Mouse (Mus musculus) left cerebral cortex, postnatal 10 days (tissue): ENCODE results near the gene Mpz. TPM values are rescaled to one million over a fixed set of nuclear protein-coding genes. Genes with fewer than 3 reads are reported as not detected.
"Not testable (repeated sequence)": the region's sequence is repeated elsewhere in the genome, so short reads cannot be mapped to it uniquely, and the experiment has no call there.

Source experiments
- DNase-seq, 2 experiments: peaks; one replicate each; pipeline ENCODE4 v3.0.0; 2021 to 2022; ENCODE audit warnings: low spot score in 2 of 2, mixed read lengths in 1 of 2; ENCODE audit errors: extremely low spot score in 1 of 2
- intact Hi-C: fragments of 180-260 bp; cut with DNase I; formaldehyde crosslinking; loops from one replicate; pipeline ENCODE4 v1.15.1; 2025
- total RNA-seq, 2 experiments: library from RNA; stranded (reverse); gene quantifications; 2 replicates each; pipeline ENCODE4 v1.2.3; 2021

Mpz gene
- total RNA-seq, 2 experiments from 2014 or later, result not detected

DNA sequence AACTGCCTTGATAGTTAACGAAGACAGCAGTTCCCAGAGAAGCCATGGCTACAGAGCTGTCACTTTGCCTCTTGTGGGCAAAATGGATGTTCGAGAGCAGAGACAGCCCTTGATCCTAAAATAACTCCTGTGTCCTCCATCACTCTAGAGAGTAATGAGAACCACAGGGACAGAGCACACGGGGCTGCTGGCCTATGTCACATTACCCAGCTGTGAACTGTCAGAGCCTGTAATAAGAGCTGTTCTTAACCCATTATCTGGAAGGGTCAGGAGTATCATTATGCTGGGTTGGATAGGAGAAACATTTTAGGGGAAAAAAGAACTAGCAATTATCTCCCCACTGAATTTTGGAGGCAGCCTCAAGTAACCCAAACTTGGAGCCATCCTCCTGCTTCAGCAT lies 29.6 kb upstream of the Mpz start:
- intact Hi-C loops, result no loop called here

GRCm38 (mm10) chr1:171121839-171122238 lies 28.7 kb upstream of the Mpz start:
- DNase-seq, result no peak
- intact Hi-C loops, result no loop called here

More for the DNA sequence above, 29.6 kb upstream of the Mpz start:
- no peak for DNase-seq

DNA sequence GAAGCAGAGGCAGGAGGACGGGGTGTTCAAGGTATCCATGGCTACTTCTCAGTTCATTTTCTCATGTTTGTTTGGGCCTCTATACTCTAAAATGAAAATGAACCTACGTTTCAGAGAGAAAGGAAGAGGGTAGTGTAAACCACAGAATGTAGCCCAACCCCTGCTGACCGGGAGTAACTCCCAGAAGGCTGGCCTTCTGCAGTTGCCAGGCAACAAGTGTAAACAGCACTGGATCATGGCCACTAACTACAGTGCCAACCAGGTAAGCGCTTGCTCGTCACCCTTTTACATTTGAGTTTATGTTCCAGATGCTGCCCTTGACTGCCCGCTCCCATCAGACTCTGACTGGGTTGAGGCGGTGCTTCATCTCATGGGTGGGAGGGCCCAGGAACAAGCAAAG lies 27.6 kb upstream of the Mpz start:
- intact Hi-C loops, result no loop called here
- DNase-seq, result no peak

DNA sequence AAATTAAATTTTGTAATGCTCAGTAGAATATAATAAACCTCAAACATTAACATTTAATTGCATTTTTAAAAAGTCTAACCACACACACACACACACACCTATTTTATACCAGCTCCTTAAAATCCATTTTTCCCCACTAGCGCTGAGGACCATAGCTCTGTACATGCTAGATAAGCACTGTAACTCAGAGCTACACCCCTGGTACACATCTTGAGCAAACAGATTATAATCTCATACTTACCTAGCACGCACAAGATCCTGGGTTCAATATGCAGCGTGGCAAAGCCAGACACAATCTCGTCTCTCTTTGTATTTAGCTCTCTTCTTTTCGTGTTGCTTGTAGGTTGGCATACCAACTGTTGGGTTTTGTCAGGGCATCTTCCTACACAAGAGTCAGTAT lies 26.1 kb upstream of the Mpz start:
- no peak for DNase-seq
- intact Hi-C loops, result no loop called here

DNA sequence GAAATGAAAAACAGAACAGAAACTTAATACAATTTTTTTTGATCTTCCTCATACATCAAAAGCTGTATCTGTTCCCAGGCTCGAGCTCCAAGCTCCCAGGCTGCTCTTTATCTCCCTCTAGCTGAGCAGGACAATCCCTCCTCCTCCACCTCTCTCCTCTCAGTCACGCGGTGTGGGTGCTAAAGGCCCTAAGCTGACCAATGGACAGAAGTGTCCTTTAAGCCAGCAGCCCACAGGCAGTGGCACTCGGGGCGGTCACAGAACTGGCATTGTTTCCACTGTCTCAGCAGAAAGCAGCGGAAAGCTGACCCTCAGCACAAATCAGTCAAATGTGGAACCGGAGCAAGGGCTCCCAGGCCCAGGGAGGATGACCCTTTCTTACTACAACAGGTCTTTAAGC lies 21.3 kb upstream of the Mpz start:
- intact Hi-C loops, result no loop called here
- peak; percentile 44 to 53 for DNase-seq

GRCm38 (mm10) chr1:171130971-171131370 lies 19.5 kb upstream of the Mpz start:
- intact Hi-C loops, result no loop called here
- DNase-seq, result no peak

- no peak for DNase-seq
- intact Hi-C loops, result no loop called here
Observed at GRCm38 (mm10) chr1:171135600-171135999, 14.9 kb upstream of the Mpz start.

DNA sequence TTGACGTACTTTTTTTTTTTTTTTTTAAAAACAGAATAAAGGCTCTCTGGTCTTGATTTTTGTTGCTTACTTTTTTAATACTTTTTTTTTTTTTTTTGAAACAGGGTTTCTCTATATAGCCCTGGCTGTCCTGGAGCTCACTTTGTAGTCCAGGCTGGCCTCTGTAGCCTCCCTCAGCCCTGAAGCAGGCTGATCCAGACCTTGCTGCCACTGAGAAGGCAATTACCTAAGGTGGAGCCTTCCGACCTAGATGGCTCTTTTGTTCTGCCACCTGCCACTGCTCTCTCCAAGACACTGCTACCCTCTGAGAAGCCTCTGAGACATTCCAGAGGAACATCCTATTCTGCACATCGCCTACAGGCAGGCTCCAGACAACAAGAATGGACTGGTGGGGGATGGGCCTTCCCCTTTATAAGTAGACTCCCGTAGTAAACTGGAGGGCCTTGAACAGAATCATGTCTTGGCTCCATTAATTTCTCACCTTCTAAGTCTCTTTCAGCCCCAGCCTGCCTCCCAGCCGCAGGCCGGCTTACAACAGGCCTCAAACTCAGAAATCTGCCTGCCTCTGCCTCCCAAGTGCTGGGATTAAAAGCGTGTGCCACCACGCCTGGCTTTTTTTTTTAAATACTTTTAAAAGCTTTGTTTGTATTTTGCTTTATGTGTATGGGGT lies 12.9 kb upstream of the Mpz start:
- intact Hi-C loops, DNase-seq: not testable (repeated sequence)

- intact Hi-C loops, DNase-seq: not testable (repeated sequence)
Observed at GRCm38 (mm10) chr1:171142981-171143380, 7.5 kb upstream of the Mpz start.

GRCm38 (mm10) chr1:171150838-171151391 lies 404 bp downstream of the Mpz start:
- DNase-seq, result no peak
- intact Hi-C loops, result no loop called here

DNA sequence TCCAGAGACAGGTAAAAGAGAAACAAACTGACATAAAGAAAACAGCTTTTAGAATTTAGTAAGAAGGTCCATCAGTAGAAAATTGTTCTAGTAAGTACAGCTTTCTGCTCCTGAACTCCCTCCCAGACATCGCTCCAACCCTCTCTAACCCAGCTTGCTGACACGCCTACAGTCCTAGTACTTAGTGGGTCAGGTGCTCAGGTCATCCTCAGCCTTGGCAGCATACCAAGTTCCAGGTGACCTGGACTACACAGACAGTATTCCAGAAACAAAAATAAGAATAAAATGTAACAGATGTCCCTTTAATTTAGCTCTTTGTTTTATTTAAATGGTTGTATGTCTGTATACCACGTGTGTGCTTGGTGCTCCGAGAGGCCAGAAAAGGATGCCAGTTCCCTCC lies 1.5 kb downstream of the Mpz start:
- intact Hi-C loops, result no loop called here
- DNase-seq, result no peak

- intact Hi-C loops, result no loop called here
- DNase-seq, result no peak
Observed at GRCm38 (mm10) chr1:171156644-171157043, 6.1 kb downstream of the Mpz start.

DNA sequence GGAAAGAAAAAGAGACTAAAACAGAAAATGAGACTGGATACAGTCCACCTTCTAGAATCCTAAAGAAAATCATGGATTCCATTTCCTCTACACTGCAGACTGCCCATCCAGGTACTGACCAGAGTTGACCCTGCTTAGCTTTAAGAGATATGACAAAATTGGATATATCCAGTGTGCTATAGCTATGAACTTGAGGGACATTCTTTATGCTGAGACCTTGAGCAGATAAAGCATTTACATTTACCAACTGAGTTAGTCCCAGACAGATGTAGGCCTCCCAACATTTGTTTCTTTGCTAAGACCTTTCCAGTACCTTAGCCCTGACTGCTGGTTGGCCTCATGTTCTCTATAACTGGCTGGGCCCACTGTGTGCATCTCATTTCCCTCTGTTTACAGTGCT lies 7.5 kb downstream of the Mpz start:
- DNase-seq, result no peak
- intact Hi-C loops, result no loop called here

DNA sequence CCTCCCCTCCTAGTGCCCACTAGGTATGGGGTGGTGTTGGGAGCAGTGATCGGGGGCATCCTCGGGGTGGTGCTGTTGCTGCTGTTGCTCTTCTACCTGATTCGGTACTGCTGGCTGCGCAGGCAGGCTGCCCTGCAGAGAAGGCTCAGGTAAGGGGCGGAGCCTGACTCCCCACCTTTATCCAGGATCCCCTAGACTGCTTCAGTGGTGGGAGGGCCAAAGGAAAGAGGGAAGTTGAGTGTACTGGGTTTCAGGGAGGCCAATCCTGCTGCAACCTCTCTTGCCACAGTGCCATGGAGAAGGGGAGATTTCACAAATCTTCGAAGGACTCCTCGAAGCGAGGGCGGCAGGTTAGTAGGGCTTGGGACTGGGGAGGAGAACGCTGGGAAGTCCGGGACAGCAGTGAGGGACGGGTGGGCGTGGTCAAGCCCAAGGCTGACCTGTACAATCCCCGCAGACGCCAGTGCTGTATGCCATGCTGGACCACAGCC lies 9.0 kb downstream of the Mpz start:
- intact Hi-C loops, result no loop called here
- no peak for DNase-seq

DNA sequence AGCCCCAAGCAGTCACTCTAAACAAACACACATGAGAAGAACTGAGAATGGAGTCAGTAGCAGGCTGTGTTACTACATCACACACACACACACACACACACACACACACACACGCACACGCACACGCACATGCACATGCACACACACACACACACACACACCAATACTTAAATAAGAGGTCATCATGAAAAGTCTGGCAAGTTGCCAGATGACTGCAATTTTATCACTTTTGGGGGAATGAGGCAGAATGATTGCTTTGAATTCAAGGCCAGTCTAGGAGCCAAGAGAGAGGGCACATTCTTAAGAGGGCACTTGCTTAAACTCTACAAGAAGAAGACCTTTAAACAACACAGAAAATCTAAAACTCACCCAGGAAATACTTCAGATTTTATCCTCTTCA lies 12.0 kb downstream of the Mpz start:
- DNase-seq, result no peak
- intact Hi-C loops, result no loop called here

DNA sequence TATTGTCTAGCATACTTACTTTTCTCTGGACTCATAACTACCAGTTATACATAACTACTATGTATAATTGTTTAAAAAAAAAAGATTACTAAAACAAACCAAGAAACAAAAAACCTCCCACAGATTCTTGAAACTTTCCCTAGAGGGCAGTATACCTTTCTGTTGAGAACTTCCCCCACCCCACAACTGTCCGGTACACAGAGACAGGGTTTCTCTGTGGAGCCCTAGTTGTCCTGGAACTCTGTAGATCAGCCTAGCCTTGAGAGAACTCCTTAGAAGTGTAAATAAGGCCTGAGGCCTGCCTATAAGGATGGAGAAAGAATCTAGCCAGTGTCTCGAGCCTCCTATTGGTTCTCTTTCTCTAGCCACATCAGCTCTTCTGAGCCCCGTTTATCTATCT lies 13.7 kb downstream of the Mpz start:
- intact Hi-C loops, result loop anchor here (2.0 kb wide), 1 partner anchor 57 kb away; no protein-coding TSS in a partner anchor
- no peak for DNase-seq

- intact Hi-C loops, result loop anchor here (2.0 kb wide), 1 partner anchor 55 kb away; no protein-coding TSS in a partner anchor
- DNase-seq, result no peak
Observed at GRCm38 (mm10) chr1:171165629-171166345, 15.3 kb downstream of the Mpz start.

GRCm38 (mm10) chr1:171168906-171169305 lies 18.4 kb downstream of the Mpz start:
- DNase-seq, result no peak
- intact Hi-C loops, result no loop called here

GRCm38 (mm10) chr1:171169913-171170312 lies 19.4 kb downstream of the Mpz start:
- intact Hi-C loops, result no loop called here
- DNase-seq, result no peak

- intact Hi-C loops, result no loop called here
- DNase-seq, result no peak
Observed at GRCm38 (mm10) chr1:171171138-171171537, 20.6 kb downstream of the Mpz start.
